Mouse (Mus musculus) neural tube, embryonic 13.5 days (tissue): ENCODE measurements at regions not wholly inside any gene's neighbourhood (a gene's known extent, or its start where the extent isn't known, plus 50 kb on each side); places are given as distances from the start of the nearest gene placed in this dataset.

Experiments used
- ATAC-seq: fragments of 200-750 bp; cut with Nextera tagmentation; 2 replicates; pipeline ENCODE4 v1.8.0; 2017; ENCODE audit warnings: low read depth, mild to moderate bottlenecking, moderate TSS enrichment, moderate library complexity
- H3K27ac ChIP-seq: fragments of 300-500 bp; sonication (generic); replicated peaks from 2 replicates; pipeline ENCODE4 v1.5.1; 2015; ENCODE audit warnings: moderate library complexity, mild to moderate bottlenecking, inconsistent platforms
- H3K27me3 ChIP-seq: fragments of 300-500 bp; sonication (generic); 2 replicates; pipeline ENCODE4 v1.6.1; 2015; ENCODE audit warnings: mild to moderate bottlenecking, inconsistent platforms
- H3K36me3 ChIP-seq: fragments of 300-500 bp; sonication (generic); 2 replicates; pipeline ENCODE4 v1.6.1; 2015; ENCODE audit warnings: mild to moderate bottlenecking, inconsistent platforms
- H3K4me1 ChIP-seq: fragments of 300-500 bp; sonication (generic); replicated peaks from 2 replicates; pipeline ENCODE4 v1.6.1; 2015; ENCODE audit warnings: inconsistent platforms
- H3K4me2 ChIP-seq: fragments of 300-500 bp; sonication (generic); 2 replicates; pipeline ENCODE4 v1.6.1; 2015; ENCODE audit warnings: inconsistent platforms, mild to moderate bottlenecking, moderate library complexity
- H3K4me3 ChIP-seq: fragments of 300-500 bp; sonication (generic); 2 replicates; pipeline ENCODE4 v1.5.1; 2015; ENCODE audit warnings: mild to moderate bottlenecking, inconsistent platforms
- H3K9ac ChIP-seq: fragments of 300-500 bp; sonication (generic); 2 replicates; pipeline ENCODE4 v1.6.1; 2015; ENCODE audit warnings: moderate library complexity, mild to moderate bottlenecking, inconsistent platforms
- H3K9me3 ChIP-seq: fragments of 300-500 bp; sonication (generic); 2 replicates; pipeline ENCODE4 v1.6.1; 2016; ENCODE audit warnings: inconsistent platforms
- WGBS: fragments of 180-500 bp; shearing (Covaris S2); methylation state at CpG from one replicate; pipeline ENCODE4 v1.1.7; 2015; 5-methylcytosine and 5-hydroxymethylcytosine counted together

DNA sequence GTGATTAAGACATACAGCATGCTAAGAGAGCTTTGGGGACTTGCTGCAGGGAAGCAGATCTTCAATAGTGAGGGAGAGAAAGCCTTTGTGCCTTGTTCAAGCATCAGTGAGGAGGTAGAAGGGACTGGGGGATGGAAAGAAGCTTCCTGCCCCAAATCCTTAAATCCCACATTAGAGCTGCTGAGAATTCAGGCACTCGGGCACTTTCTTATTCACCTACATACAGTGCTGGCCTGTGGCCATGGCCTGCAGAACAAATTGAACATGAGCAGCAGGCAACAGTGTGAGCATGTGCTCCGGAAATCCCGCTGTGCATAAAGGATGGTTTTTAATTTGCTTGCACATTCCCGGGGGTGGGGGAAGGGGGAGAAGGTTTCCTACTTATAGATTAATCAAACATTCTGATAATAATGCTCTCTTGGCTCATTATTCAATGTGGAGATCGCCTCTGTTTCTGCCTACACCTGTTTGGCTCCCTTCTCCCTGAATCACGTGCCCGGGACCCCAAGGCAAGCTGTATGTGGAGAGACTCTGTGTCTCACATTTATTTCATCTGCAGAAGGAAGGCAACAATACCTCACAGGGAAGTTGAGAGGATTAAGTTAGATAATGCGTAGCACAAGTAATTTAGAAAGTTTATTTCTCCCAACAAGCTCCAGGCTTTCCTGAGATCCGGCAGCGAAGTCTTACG lies 60.3 kb upstream of the Vamp9 start:
- 67% methylated on average over 11 of the region's 11 CpGs for WGBS
- peaks cover 27% of the 10 kb centered on the region for H3K4me1 ChIP-seq
- no peak overlapping the region for H3K9ac ChIP-seq
- peak; percentile 66; the same call in 1 of the 2 replicates for ATAC-seq
- H3K27ac ChIP-seq: peak overlapping the region; percentile 34
- H3K9me3 ChIP-seq: no peaks in the 10 kb centered on the region
- H3K4me3 ChIP-seq: no peak overlapping the region
- no peak overlapping the region for H3K4me2 ChIP-seq
- no peaks in the 10 kb centered on the region for H3K36me3 ChIP-seq
- H3K27me3 ChIP-seq: no peaks in the 10 kb centered on the region

DNA sequence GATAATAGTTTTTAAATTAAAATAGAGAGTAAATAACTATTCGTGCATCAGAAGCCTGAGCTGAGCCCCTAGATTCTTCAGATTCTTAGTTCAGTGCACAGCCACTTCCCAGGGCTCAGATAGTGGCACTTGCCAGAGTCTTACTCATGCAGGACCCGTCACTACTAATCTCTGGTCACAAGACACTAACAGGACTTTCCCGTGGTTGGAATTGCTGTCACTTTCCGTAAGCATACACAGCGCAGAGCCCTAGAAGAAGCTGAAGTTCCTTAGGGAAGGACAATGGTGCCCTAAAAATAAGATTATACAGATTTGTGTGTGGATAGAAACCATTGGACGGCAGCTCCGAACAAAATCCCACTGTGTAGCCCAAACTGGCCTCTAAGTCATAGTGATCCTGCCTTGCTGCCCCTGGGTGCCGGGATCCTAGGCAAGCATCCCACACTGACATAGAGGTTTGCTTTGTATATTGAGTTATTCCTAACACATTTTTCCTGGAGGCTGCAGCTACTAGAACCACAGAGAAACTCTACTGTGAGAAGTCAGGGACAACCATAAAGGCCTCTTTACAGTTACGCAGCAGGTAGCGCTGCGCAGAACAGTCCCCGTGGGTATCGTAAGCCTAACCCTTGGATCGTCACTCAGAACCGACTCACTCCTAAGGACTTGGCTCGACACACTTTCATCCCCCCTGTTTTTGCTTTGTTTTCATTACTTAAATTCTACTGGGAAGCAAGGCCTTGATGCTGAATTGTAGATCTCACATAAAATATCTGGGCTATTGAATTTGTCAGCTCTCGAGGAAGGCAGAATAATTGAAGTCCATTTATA lies 57.7 kb upstream of the Vamp9 start:
- no peak overlapping the region for H3K4me3 ChIP-seq
- H3K27me3 ChIP-seq: no peaks in the 10 kb centered on the region
- ATAC-seq: 0 out of 2 replicates have a peak, but pooled peaks have one; percentile 23
- 66% methylated on average over 17 of the region's 17 CpGs for WGBS
- no peaks in the 10 kb centered on the region for H3K9me3 ChIP-seq
- peak overlapping the region; percentile 65 for H3K27ac ChIP-seq
- no peak overlapping the region for H3K4me2 ChIP-seq
- peaks cover 19% of the 10 kb centered on the region for H3K4me1 ChIP-seq
- no peaks in the 10 kb centered on the region for H3K36me3 ChIP-seq
- no peak overlapping the region for H3K9ac ChIP-seq

DNA sequence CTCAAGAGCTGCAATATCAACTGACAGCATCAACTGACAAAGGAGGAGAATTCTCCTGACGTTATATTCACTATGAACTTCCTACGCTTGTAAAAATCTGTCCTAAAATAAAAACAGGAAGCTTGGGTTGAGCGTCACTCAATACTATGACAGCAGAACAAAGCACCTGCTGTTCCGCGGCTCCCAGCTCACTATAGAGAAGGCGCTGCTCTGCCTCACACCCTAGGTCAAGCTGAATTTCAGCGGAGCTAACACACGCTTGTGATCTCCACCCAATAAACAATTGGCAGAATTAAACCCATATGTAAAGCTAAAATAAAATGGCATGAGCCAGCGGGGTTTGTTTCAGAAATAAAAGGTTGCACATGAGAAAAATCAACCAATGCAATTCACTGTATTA lies 57.1 kb upstream of the Vamp9 start:
- no peaks in the 10 kb centered on the region for H3K9me3 ChIP-seq
- H3K36me3 ChIP-seq: no peaks in the 10 kb centered on the region
- H3K27me3 ChIP-seq: no peaks in the 10 kb centered on the region
- ATAC-seq: no peak
- no peak overlapping the region for H3K4me2 ChIP-seq
- peaks cover 19% of the 10 kb centered on the region for H3K4me1 ChIP-seq
- peak overlapping the region; percentile 65 for H3K27ac ChIP-seq
- WGBS: 40% methylated on average over 9 of the region's 9 CpGs
- no peak overlapping the region for H3K4me3 ChIP-seq
- no peak overlapping the region for H3K9ac ChIP-seq

DNA sequence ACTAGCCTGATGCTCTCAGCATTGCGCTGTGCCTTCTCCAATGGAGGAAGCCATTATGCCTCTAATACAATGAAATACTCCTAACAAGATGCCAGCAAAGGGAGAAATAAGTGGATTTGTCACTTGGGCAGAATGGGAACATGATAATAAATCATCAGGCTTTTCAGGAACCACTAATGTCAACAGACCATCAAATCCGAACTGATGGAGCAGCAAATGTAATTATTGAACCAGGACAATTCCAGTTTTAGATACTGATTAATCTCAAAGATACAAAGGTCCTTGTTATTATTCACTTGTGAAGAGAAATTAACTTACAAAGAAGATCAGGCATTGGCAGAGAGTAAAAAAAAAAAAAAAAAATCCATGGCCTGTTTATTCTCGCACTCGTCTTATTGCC lies 53.7 kb upstream of the Vamp9 start:
- Histone ChIP-seq H3K4me1 (peaks cover 11% of the 10 kb centered on the region), H3K9ac (no peak overlapping the region), H3K27me3 (no peaks in the 10 kb centered on the region), H3K4me2 (no peak overlapping the region), H3K36me3 (no peaks in the 10 kb centered on the region), H3K9me3 (no peaks in the 10 kb centered on the region), H3K4me3 (no peak overlapping the region), H3K27ac (no peak overlapping the region)
- WGBS: 62% methylated on average over 4 of the region's 4 CpGs
- ATAC-seq: no peak
